Comparison of ENCODE assay signal across 8 mouse cellular contexts in genomic region chr8:47990911-47991820, GRCm38 (mm10). TPM values are rescaled to one million over a fixed set of nuclear protein-coding genes. Genes with fewer than 3 reads are reported as not detected.
DNase-seq lines count a peak whose midpoint lies in the region; ATAC-seq and TF ChIP-seq lines count a peak whose summit lies in the region.

Gene Wwc2 (minus strand): TSS chr8:47990924.

- TF ChIP-seq CTCF in MEL (IDR thresholded peaks at IDR 0.05 in 2 of 3, conservative IDR thresholded peaks at IDR 0.05 in 1 of 3; ENCODE audit: control insufficient read depth in 1 of 3, insufficient read depth in 1 of 3, low read depth in 2 of 3, low read length in 3 of 3, poor library complexity in 1 of 3, severe bottlenecking in 1 of 3) = no peak

- H3K36me3 ChIP-seq in MEL (ENCODE audit: control insufficient read depth in 1 of 2, insufficient read depth in 2 of 2, low read length in 2 of 2) = peaks cover 0 to 13% of the 10 kb centered on the region in 2 experiments; a peak in 2 of 4 replicates
- no peaks in the 10 kb centered on the region for H3K36me3 ChIP-seq in forebrain, embryonic 16.5 days (ENCODE audit: control insufficient read depth, insufficient read depth)

- peak within 1 kb of the TSS; percentile 91 for H3K9ac ChIP-seq in MEL (ENCODE audit: control insufficient read depth, low read depth, low read length, poor library complexity, severe bottlenecking)
- H3K9ac ChIP-seq in forebrain, embryonic 16.5 days (replicated peaks; ENCODE audit: low read depth, low read length) = peak within 1 kb of the TSS; percentile 81

- H3K4me2 ChIP-seq in forebrain, embryonic 16.5 days (ENCODE audit: low read length) = peak within 1 kb of the TSS; percentile 88

- no peak; a peak in 1 of 4 replicates for TF ChIP-seq POLR2A in MEL (IDR thresholded peaks at IDR 0.05; ENCODE audit: control insufficient read depth in 1 of 2, insufficient read depth in 1 of 2, low read depth in 1 of 2, low read length in 2 of 2, poor library complexity in 1 of 2)

- peak; percentile 45 for ATAC-seq in forebrain, embryonic 16.5 days
- peak; percentile 66 to 72 for ATAC-seq in hematopoietic stem cell, adult 5-6 weeks (replicated peaks in 1 of 2; ENCODE audit: insufficient read depth in 1 of 2, low FRiP score in 2 of 2, low TSS enrichment in 1 of 2, low read depth in 1 of 2, poor library complexity in 2 of 2, severe bottlenecking in 2 of 2)

- no peaks in the 10 kb centered on the region for H3K9me3 ChIP-seq in MEL (replicated peaks; ENCODE audit: insufficient read depth, low read length)
- no peaks in the 10 kb centered on the region for H3K9me3 ChIP-seq in forebrain, embryonic 16.5 days (ENCODE audit: control insufficient read depth, low read length)

- TF ChIP-seq RAD21 in MEL (IDR thresholded peaks at IDR 0.05; ENCODE audit: low read depth, low read length) = no peak

- TF ChIP-seq EP300 in MEL (IDR thresholded peaks at IDR 0.05; ENCODE audit: low read depth in 1 of 2, low read length in 2 of 2) = no peak

- peaks cover 5 to 19% of the 10 kb centered on the region in 2 experiments for H3K4me1 ChIP-seq in MEL (ENCODE audit: control insufficient read depth in 1 of 2, insufficient read depth in 2 of 2, low read length in 2 of 2)
- peaks cover 22% of the 10 kb centered on the region for H3K4me1 ChIP-seq in forebrain, embryonic 16.5 days (replicated peaks; ENCODE audit: control insufficient read depth, insufficient read depth, low read length)

- no peaks in the 10 kb centered on the region for H3K27me3 ChIP-seq in MEL (ENCODE audit: control insufficient read depth in 1 of 2, insufficient read depth in 2 of 2, low read length in 2 of 2)
- 0 out of 2 replicates have a peak, but pooled peaks cover 2% of the 10 kb centered on the region for H3K27me3 ChIP-seq in forebrain, embryonic 16.5 days (replicated peaks; ENCODE audit: control insufficient read depth, insufficient read depth, low read length)

- peak; percentile 73 for DNase-seq in MEL (ENCODE audit: low read depth, low spot score)
- peak; percentile 20 for DNase-seq in cerebellum, adult 11 months
- peak; percentile 36 to 59 for DNase-seq in layer of hippocampus, postnatal 10 days (ENCODE audit: low spot score in 2 of 2)
- peak; percentile 94 for DNase-seq in lung, postnatal 10 days
- peak; percentile 58 for DNase-seq in ovary, postnatal 10 days (ENCODE audit: low spot score)
- DNase-seq in urinary bladder, adult 18-20 months (ENCODE audit: low spot score in 2 of 2) = peak; percentile 53 to 71

- H3K4me3 ChIP-seq in MEL (ENCODE audit: control insufficient read depth in 1 of 2, insufficient read depth in 1 of 2, low read depth in 2 of 2, low read length in 2 of 2) = peak within 1 kb of the TSS; percentile 86 to 95
- H3K4me3 ChIP-seq in forebrain, embryonic 16.5 days (replicated peaks; ENCODE audit: low read length) = peak within 1 kb of the TSS; percentile 84

- peaks cover 33% of the 10 kb centered on the region for H3K79me2 ChIP-seq in MEL (ENCODE audit: control insufficient read depth, insufficient read depth, low read length, poor library complexity)

- H3K27ac ChIP-seq in MEL (ENCODE audit: control insufficient read depth, low read depth, low read length) = peak within 1 kb of the TSS; percentile 72
- H3K27ac ChIP-seq in forebrain, embryonic 16.5 days (ENCODE audit: low read length) = peak within 1 kb of the TSS; percentile 62

- 2% methylated on average over 43 of the region's 46 CpGs for WGBS in forebrain, embryonic 16.5 days

TF ChIP-seq in MEL, 35 proteins besides CTCF, POLR2A, EP300 and RAD21:
- TF ChIP-seq ZC3H11A (IDR thresholded peaks at IDR 0.05; ENCODE audit: low read depth, low read length) (no peak), MYC (IDR thresholded peaks at IDR 0.05; ENCODE audit: low read depth, low read length) (no peak), NELFE (IDR thresholded peaks at IDR 0.05; ENCODE audit: low read depth, low read length) (peak; percentile 53; the same call in 1 of the 2 replicates), MAFK (IDR thresholded peaks at IDR 0.05; ENCODE audit: borderline replicate concordance, low read depth, low read length) (no peak), UBTF (IDR thresholded peaks at IDR 0.05; ENCODE audit: borderline replicate concordance, insufficient read depth, low read depth, low read length) (no peak), TAL1 (IDR thresholded peaks at IDR 0.05; ENCODE audit: low read length) (no peak), MAZ (IDR thresholded peaks at IDR 0.05; ENCODE audit: low read depth, low read length) (0 out of 2 replicates have a peak, but pooled peaks have one; percentile 9), GATA1 (IDR thresholded peaks at IDR 0.05; ENCODE audit: low read depth, low read length) (no peak), POLR2AphosphoS2 (IDR thresholded peaks at IDR 0.05; ENCODE audit: low read length) (peak; percentile 38; the same call in 1 of the 2 replicates), ZKSCAN1 (IDR thresholded peaks at IDR 0.05; ENCODE audit: low read depth, low read length) (no peak)

RNA-seq across cellular contexts. Expression of gene Wwc2, which starts in this region (rescaled TPM):
- 6.3 and 7.5 TPM in 2 replicates for total RNA-seq in MEL (2012; rRNA removed)
- 10 to 100 TPM in 1 of 2 experiments, not detected in 1; 14.8 TPM for polyA plus RNA-seq in MEL (2012; ENCODE audit: insufficient read depth in 1 of 2, insufficient read length in 2 of 2, low read depth in 1 of 2, low replicate concordance in 2 of 2, missing spikeins in 1 of 2)
- 4.0 and 4.2 TPM in 2 replicates for polyA plus RNA-seq in forebrain, embryonic 16.5 days (2015; fragmentation: Nextera tagmentation; extraction: Ambion mirVana)
- total RNA-seq in hematopoietic stem cell, adult 5-6 weeks (2017) = 9.2 and 9.5 TPM in 2 replicates
- 10 to 100 TPM; 26.6 to 29.1 TPM for total RNA-seq in layer of hippocampus, postnatal 10 days (2021)

Comparison
In these comparisons a context has a peak if more than half of its experiments do, and no peak if none do; other contexts are left out.
1. Peak in every context shown above with its lines: DNase-seq, ATAC-seq, H3K4me3 ChIP-seq and H3K27ac ChIP-seq.
2. DNase-seq: peak in every context shown above with its lines; median percentile 94 in lung, postnatal 10 days; 73 in MEL; 62 in urinary bladder, adult 18-20 months; 58 in ovary, postnatal 10 days; 48 in layer of hippocampus, postnatal 10 days; 20 in cerebellum, adult 11 months.